Mouse (Mus musculus): ENCODE data around the gene Zfp644.

Zfp644 gene

DNA sequence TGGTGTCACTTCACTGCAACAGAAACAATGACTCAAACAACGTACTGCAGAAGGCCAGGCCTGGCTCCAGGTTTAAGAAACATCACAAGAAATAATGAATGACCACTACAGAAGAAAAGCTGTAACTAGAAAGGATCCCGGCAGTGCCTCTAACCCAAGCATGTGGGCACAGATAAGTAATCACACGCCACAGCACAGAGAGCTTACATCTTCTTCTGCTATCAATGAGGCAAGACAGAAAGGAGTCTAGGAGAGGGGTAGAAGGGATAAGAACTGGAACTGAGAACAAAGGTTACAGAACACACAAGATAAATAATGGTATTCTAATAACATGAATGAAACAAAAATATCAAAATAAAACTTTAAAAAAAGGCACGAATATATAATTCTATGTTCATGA is 32.2 kb downstream of the Zfp644 start:
- no peak for DNase-seq (ENCODE audit: low spot score)

DNA sequence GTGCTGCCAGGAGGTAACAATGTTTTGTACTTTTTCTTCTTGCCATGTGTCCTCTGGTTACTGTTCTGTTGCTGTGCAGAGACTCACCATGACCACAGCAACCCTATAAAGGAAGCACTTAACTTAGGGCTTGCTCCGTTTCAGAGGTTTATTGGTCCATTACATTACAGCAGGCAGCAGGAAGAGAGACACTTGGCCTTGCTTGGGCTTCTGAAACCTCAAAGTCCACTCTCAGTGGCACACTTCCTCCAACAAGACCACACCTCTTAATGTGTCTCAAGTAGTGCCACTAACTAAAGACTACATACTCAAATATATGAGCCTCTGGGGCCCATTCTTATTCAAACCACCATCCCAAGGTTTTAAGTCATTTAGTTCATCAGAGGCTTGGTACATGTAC is 36.2 kb downstream of the Zfp644 start:
- no peak for DNase-seq (ENCODE audit: low spot score)

DNA sequence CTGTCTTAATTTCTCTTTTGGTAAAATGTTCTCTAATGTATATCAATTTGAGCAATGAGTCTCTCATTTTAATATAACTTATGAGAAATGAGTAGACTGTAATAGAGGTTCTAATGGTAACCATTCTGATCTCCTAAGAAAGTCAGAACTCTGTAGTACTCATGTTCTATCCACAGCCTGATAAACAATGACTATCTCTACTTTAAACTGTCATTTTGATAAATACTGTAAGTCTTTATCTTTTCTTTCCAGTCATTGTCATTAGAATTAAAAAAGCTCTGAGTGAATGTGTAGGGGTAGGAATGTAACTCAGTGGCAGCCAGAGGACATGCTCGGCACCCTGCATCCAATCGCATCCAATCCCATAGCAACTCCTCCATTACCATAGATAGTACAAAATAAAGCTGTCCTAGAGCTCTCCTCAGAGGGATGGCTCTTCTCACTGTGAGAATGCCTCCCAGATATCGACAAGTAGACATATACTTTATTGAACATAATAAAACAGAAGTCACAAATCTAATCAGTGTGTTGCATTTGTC is 44.2 kb downstream of the Zfp644 start:
- no peak for DNase-seq (ENCODE audit: low spot score)

GRCm38 (mm10) chr5:106652220-106652753 is 44.8 kb downstream of the Zfp644 start:
- DNase-seq (ENCODE audit: low spot score) = no peak

- DNase-seq (ENCODE audit: low spot score) = no peak
Measured at GRCm38 (mm10) chr5:106649995-106650394, 47.1 kb downstream of the Zfp644 start.

DNA sequence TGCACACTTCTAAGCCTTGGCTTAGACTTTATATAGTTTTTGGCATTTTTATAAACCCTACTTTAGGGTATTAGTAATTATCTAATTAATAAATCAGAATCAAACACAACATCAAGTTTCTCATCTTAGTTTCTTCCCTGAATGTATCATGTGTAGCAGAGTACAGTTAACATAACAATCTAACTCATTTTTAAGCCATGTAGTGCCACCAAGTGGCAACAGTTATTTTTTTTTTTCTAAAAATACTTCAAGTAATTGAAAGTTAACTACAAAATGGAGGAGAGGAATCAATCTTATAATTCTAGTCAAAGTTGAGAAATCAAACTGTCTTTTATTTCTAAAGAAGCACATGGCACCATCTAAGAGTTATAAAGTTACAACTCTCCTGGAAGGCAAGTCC is 47.6 kb downstream of the Zfp644 start:
- no peak for DNase-seq (ENCODE audit: low spot score)

DNA sequence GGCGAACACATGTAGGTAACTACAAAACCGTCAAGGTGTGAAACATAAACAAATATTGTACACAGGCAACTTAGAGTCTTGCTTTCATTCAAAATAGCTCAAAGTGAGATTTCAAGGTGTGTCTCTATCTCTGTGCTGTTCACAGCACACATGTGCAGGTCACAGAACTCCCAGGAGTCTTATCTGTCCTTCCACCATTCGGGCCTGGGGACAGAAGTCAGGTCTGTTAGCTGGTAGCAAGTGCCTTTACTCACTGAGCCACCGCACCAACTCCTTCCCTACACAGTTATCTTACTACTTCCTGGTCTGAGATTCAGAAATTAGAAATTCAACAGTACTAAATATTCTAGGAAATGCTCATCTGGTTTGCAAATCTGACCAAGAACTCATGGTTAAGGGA is 53.7 kb downstream of the Zfp644 start:
- no peak for DNase-seq (ENCODE audit: low spot score)

- no peak for DNase-seq (ENCODE audit: low spot score)
Measured at GRCm38 (mm10) chr5:106641876-106642275, 55.2 kb downstream of the Zfp644 start.

GRCm38 (mm10) chr5:106640235-106640809 is 56.8 kb downstream of the Zfp644 start:
- no peak for DNase-seq (ENCODE audit: low spot score)

GRCm38 (mm10) chr5:106639627-106640026 is 57.5 kb downstream of the Zfp644 start:
- DNase-seq (ENCODE audit: low spot score) = no peak

DNA sequence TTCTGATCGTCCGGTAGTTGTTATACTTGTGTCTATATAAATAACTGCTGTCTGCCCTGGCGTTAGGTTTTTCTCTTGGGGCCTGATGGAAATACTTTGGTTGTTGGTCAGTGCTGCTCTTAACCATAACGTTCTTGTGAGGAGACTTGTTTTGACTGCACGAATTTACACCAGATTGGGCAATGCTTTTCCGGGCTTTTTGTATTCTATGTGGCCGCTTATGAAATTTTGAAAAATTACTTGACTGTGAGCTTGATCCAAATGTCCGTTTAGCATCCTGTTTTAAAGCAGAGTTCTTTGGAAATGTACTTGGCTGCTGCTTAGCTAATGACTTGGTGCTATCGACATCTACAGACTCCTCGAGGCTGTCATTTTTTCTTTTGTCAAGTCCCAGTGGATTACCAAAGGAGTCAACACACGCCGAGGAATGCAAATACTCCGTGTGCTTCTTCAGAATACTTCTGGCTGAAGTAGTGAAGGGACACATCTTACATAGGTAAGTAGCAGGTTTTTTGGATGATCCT is 60.6 kb downstream of the Zfp644 start:
- no peak for DNase-seq (ENCODE audit: low spot score)

GRCm38 (mm10) chr5:106628369-106629149 is 68.5 kb downstream of the Zfp644 start:
- DNase-seq (ENCODE audit: low spot score) = no peak

GRCm38 (mm10) chr5:106623337-106623736 is 73.8 kb downstream of the Zfp644 start:
- DNase-seq (ENCODE audit: low spot score) = no peak

DNA sequence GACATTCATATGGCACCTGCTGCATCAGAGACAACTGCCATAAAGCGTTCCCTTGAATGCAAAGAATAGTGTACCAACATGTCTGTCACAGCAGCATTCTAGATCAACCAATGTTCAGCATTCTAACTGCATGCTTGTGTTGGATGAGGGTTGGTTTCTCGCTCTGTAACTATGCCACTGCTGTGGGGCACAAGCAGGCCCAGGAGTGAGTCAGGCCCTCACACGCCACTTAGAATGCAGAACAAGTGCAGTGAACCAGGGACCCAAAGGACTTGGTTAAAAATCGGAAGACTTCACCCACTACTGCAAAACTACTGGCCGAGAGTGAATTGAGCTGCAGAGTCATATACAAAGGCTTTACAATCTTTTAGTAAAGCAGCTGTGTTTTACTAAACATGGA is 74.9 kb downstream of the Zfp644 start:
- DNase-seq (ENCODE audit: low spot score) = no peak

DNA sequence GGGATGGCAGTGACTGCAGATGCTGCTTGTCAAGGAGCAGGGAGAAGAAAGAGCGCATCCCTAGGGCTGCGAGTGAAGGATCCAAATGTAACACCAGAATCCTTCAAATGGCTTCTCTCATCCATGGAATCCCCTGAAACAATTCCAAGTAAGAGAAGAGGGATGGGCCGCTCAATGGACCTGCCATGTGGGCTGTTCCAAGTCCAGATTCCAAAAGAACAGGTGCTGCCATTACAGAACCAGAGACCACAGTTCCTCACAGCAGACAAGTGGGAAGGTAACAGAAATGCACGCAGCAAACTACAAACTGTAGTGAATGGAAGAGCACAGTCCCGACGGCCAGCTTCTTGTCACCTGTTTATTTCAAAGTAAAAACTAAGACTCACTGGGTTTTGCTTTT is 76.6 kb downstream of the Zfp644 start:
- DNase-seq (ENCODE audit: low spot score) = no peak

- DNase-seq (ENCODE audit: low spot score) = peak; percentile 49
Measured at GRCm38 (mm10) chr5:106615006-106615405, 82.1 kb downstream of the Zfp644 start.

GRCm38 (mm10) chr5:106614570-106614969 is 82.5 kb downstream of the Zfp644 start:
- DNase-seq (ENCODE audit: low spot score) = no peak

DNA sequence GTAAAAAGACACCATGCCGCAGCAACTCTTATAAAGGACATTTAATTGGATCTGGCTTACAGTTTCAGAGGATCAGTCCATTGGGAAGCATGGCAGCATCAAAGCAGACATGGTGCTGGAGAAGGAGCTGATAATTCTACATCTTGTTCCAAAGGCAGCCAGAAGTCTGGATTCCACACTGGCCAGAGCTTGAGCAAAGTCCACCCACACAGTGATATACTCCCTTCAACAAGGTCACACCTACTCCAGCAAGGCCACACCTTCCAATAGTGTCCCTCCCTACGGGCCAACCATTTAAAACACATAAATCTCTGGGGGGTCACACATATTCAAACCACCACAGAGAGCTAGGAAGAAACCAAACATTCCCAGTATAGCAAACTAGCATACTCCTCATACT is 84.9 kb downstream of the Zfp644 start:
- no peak for DNase-seq (ENCODE audit: low spot score)

- DNase-seq (ENCODE audit: low spot score) = no peak
Measured at GRCm38 (mm10) chr5:106608798-106609197, 88.3 kb downstream of the Zfp644 start, which contains the start of gene Gm17304. Gm17304 (plus strand) TSS chr5:106609098.

- no peak for DNase-seq (ENCODE audit: low spot score)
Measured at GRCm38 (mm10) chr5:106607081-106607480, 90.0 kb downstream of the Zfp644 start.

DNA sequence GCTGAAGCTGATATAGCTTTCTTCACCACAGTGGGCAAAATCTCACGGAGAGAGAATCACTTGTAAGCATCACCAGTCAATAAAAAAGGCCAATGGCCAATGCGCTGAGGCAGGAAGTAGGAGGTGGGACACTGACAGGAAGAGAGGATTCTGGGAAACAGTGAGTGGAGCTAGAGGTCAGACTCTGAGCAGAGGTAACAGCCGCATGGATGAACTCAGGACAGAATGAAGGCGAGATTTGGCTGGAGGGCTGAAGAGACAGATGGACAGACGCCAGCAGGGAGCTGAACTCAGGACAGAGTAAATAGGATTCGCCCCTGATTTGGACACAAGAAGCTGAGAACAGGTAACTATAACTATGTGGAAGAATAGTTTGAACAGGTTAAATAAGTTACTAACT is 92.0 kb downstream of the Zfp644 start:
- DNase-seq (ENCODE audit: low spot score) = no peak

DNA sequence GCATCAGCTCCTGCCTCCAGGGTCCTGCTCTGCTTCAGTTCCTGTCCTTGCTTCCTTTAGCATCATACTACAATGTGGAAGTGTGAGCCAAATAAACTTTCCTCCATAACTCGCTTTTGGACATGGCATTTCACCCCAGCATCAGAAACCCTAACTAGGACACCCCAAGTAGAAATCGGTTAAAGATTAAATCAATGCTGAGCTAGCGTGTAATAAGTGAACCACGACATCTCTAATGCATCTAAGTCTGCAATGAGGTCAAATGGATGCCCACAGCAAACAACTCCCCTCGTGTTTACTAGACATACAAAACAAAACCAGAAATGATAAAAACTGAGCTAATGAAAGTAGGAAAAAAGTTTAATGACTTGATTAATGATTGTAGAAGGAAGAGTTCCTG is 92.7 kb downstream of the Zfp644 start:
- no peak for DNase-seq (ENCODE audit: low spot score)

GRCm38 (mm10) chr5:106599482-106599881 is 97.6 kb downstream of the Zfp644 start:
- peak; percentile 11 for DNase-seq (ENCODE audit: low spot score)
